Mouse (Mus musculus) left cerebral cortex, adult 11 months (tissue): ENCODE measurements at regions not wholly inside any gene's neighbourhood (a gene's known extent, or its start where the extent isn't known, plus 50 kb on each side); places are given as distances from the start of the nearest gene placed in this dataset.

ENCODE experiments used
- DNase-seq: peaks from one replicate; pipeline ENCODE4 v3.0.0; 2022; ENCODE audit warnings: low spot score

GRCm38 (mm10) chr8:18536059-18536458, 442.0 kb downstream of the Defb40 start:
- no peak for DNase-seq

- no peak for DNase-seq
These were observed 449.9 kb downstream of the Defb40 start for GRCm38 (mm10) chr8:18528120-18528519.

GRCm38 (mm10) chr8:18512409-18512808, 465.6 kb downstream of the Defb40 start:
- DNase-seq = no peak

- DNase-seq = no peak
These were observed 471.7 kb downstream of the Defb40 start for GRCm38 (mm10) chr8:18506158-18507022.

GRCm38 (mm10) chr8:18490620-18491019, 487.4 kb downstream of the Defb40 start:
- peak; percentile 10 for DNase-seq

- no peak for DNase-seq
These were observed 498.0 kb downstream of the Defb40 start for GRCm38 (mm10) chr8:18480081-18480480.

GRCm38 (mm10) chr8:18478166-18478565, 499.9 kb downstream of the Defb40 start:
- no peak for DNase-seq

GRCm38 (mm10) chr8:18467511-18467910, 510.5 kb downstream of the Defb40 start:
- no peak for DNase-seq

GRCm38 (mm10) chr8:18460609-18461008, 517.4 kb downstream of the Defb40 start:
- no peak for DNase-seq

- DNase-seq = no peak
These were observed 520.6 kb downstream of the Defb40 start for GRCm38 (mm10) chr8:18457470-18457869.

GRCm38 (mm10) chr8:18449015-18449414, 529.0 kb downstream of the Defb40 start:
- no peak for DNase-seq

- no peak for DNase-seq
These were observed 535.8 kb downstream of the Defb40 start for GRCm38 (mm10) chr8:18442212-18442611.

GRCm38 (mm10) chr8:18422846-18423245, 555.2 kb downstream of the Defb40 start:
- no peak for DNase-seq

GRCm38 (mm10) chr8:18412470-18412869, 565.6 kb downstream of the Defb40 start:
- peak; percentile 3 for DNase-seq

- DNase-seq = no peak
These were observed 571.6 kb downstream of the Defb40 start for GRCm38 (mm10) chr8:18406446-18406845.

GRCm38 (mm10) chr8:18388353-18388752, 589.7 kb downstream of the Defb40 start:
- peak; percentile 24 for DNase-seq

- DNase-seq = no peak
These were observed 596.4 kb downstream of the Defb40 start for GRCm38 (mm10) chr8:18381615-18382178.

- DNase-seq = no peak
These were observed 629.3 kb downstream of the Defb40 start for GRCm38 (mm10) chr8:18348716-18349115.

- no peak for DNase-seq
These were observed 631.8 kb downstream of the Defb40 start for GRCm38 (mm10) chr8:18346248-18346647.

GRCm38 (mm10) chr8:18345322-18345721, 632.7 kb downstream of the Defb40 start:
- DNase-seq = peak; percentile 12

GRCm38 (mm10) chr8:18344838-18345237, 633.2 kb downstream of the Defb40 start:
- DNase-seq = no peak

GRCm38 (mm10) chr8:18335576-18335975, 642.5 kb downstream of the Defb40 start:
- no peak for DNase-seq

GRCm38 (mm10) chr8:18328521-18328920, 649.5 kb downstream of the Defb40 start:
- no peak for DNase-seq

GRCm38 (mm10) chr8:18316488-18316887, 661.6 kb downstream of the Defb40 start:
- no peak for DNase-seq
